Mouse (Mus musculus) lung, postnatal 0 days (tissue): ENCODE measurements around the gene Ncam1.

Experiments used
- CTCF ChIP-seq: IDR thresholded peaks from 2 replicates; pipeline ENCODE4 v1.5.1; 2016; ENCODE audit warnings: antibody characterized with exemption, mild to moderate bottlenecking
- EP300 ChIP-seq: IDR thresholded peaks from 2 replicates; pipeline ENCODE4 v1.6.1; 2016; ENCODE audit warnings: antibody characterized with exemption, mild to moderate bottlenecking, control low read depth

DNA sequence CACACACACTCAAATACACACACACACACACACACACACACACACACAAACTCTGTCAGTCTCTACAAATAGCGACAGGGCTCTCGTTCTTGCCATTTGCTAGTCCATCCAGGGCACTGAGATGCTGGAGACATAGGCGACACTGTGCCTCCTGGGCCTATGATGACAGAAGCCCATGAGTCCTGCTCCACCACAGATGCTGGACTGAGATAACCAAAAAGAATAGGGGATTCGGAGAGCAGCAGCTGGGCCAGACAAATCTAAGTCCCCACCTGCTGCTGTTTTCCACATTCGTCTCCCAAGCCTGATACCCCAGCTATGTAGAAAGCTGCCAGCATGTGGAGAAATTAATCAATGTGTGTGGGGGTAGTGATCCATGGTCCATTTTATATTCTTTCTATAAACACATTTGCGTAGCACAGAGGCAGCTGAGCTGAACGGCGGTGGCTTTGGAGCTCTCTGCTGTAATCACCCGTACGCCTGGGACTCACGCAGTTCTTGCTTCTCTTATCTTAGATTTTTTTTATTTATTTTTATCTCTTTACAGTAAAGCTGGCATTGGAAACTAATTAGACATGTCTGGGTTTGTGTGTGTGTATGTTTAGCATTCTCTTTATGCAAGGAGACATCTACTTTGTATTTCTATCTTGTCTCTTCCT lies 162.9 kb downstream of the Ncam1 start:
- TF ChIP-seq CTCF (no peak), EP300 (no peak)
